Mouse (Mus musculus): ENCODE results near the gene Fam13c. TPM values are rescaled to one million over a fixed set of nuclear protein-coding genes. Genes with fewer than 3 reads are reported as not detected.

Gene Fam13c
- polyA plus RNA-seq, 1 experiment from 2014 or later, result 8.2 TPM

DNA sequence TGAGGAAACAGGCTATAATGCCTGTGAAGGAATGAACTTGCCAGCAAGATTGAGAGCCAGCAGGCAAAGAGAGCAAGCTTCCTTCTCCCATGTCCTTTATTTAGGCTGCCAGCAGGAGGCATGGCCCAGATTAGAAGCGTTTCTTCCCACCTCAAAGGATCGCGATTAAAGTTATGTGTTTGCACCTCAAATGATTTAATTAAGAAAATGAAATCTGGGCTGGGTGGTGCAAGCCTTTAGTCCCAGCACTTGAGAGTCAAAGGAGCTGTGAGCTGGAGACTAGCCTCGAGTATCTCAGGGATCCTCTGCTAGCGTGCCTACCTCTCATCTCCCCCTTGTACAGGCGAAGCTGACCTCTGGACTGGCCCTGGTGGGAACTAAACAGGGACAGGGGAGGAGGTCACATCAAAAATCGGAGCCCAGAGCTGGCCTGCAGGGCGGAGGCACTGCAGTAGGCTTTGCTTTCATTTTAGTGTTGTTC, 93.1 kb downstream of the Fam13c start:
- Histone ChIP-seq H3K27ac (no peak overlapping the region), H3K36me3 (no peaks in the 10 kb centered on the region), H3K4me2 (no peak overlapping the region), H3K9ac (no peak overlapping the region), H3K9me3 (no peaks in the 10 kb centered on the region), H3K4me3 (replicated peaks) (no peak overlapping the region), H3K4me1 (0 out of 2 replicates have a peak, but pooled peaks cover 2% of the 10 kb centered on the region), H3K27me3 (replicated peaks) (no peaks in the 10 kb centered on the region)
- 81% methylated on average over 8 of the region's 8 CpGs for WGBS
- no peak for ATAC-seq (ENCODE audit: insufficient read depth, low FRiP score, low read depth)

DNA sequence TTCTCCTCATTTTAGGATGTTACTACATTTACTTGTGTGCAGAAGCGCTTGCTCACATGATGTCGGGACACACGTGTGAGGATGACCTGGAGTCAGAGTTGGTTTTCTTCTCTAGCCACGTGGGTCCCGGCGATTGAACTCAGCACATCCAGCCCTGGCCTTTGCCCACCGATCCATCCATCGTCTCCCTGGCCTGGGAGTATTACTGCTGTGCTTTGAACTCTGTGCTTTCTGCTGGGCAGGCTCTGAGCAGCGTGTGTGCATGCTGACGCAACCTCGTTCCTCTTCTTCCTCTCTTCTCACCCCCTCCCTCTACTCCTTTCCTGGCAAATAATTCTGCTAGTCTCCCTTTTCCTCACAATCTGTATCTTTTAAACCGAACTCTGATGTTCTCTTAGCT, 93.7 kb downstream of the Fam13c start:
- H3K36me3 ChIP-seq, result no peaks in the 10 kb centered on the region
- no peaks in the 10 kb centered on the region for H3K9me3 ChIP-seq
- 0 out of 2 replicates have a peak, but pooled peaks cover 2% of the 10 kb centered on the region for H3K4me1 ChIP-seq
- no peak overlapping the region for H3K27ac ChIP-seq
- 83% methylated on average over 12 of the region's 12 CpGs for WGBS
- no peak overlapping the region for H3K4me3 ChIP-seq (replicated peaks)
- no peak overlapping the region for H3K4me2 ChIP-seq
- no peaks in the 10 kb centered on the region for H3K27me3 ChIP-seq (replicated peaks)
- no peak for ATAC-seq (ENCODE audit: insufficient read depth, low FRiP score, low read depth)
- no peak overlapping the region for H3K9ac ChIP-seq

- H3K27me3 ChIP-seq (replicated peaks), result no peaks in the 10 kb centered on the region
- WGBS, result 98% methylated on average over 10 of the region's 10 CpGs
- H3K4me2 ChIP-seq, result no peak overlapping the region
- ATAC-seq (ENCODE audit: insufficient read depth, low FRiP score, low read depth), result no peak
- H3K36me3 ChIP-seq, result no peaks in the 10 kb centered on the region
- H3K9me3 ChIP-seq, result no peaks in the 10 kb centered on the region
- H3K4me1 ChIP-seq, result 0 out of 2 replicates have a peak, but pooled peaks cover 1% of the 10 kb centered on the region
- H3K27ac ChIP-seq, result no peak overlapping the region
- no peak overlapping the region for H3K9ac ChIP-seq
- H3K4me3 ChIP-seq (replicated peaks), result no peak overlapping the region
Observed at GRCm38 (mm10) chr10:70534571-70534970, 94.3 kb downstream of the Fam13c start.

- H3K4me2 ChIP-seq, result no peak overlapping the region
- no peaks in the 10 kb centered on the region for H3K27me3 ChIP-seq (replicated peaks)
- no peak overlapping the region for H3K9ac ChIP-seq
- H3K36me3 ChIP-seq, result no peaks in the 10 kb centered on the region
- WGBS, result 88% methylated on average over 12 of the region's 12 CpGs
- H3K9me3 ChIP-seq, result no peaks in the 10 kb centered on the region
- no peak for ATAC-seq (ENCODE audit: insufficient read depth, low FRiP score, low read depth)
- no peak overlapping the region for H3K27ac ChIP-seq
- no peaks in the 10 kb centered on the region for H3K4me1 ChIP-seq
- H3K4me3 ChIP-seq (replicated peaks), result no peak overlapping the region
Observed at GRCm38 (mm10) chr10:70535401-70535800, 95.1 kb downstream of the Fam13c start.

GRCm38 (mm10) chr10:70537694-70538093, 97.4 kb downstream of the Fam13c start:
- Histone ChIP-seq H3K36me3 (no peaks in the 10 kb centered on the region), H3K27ac (no peak overlapping the region), H3K4me3 (replicated peaks) (no peak overlapping the region), H3K27me3 (replicated peaks) (no peaks in the 10 kb centered on the region), H3K4me1 (no peaks in the 10 kb centered on the region), H3K9me3 (no peaks in the 10 kb centered on the region), H3K9ac (no peak overlapping the region), H3K4me2 (no peak overlapping the region)
- 71% methylated on average over 10 of the region's 10 CpGs for WGBS
- no peak for ATAC-seq (ENCODE audit: insufficient read depth, low FRiP score, low read depth)

DNA sequence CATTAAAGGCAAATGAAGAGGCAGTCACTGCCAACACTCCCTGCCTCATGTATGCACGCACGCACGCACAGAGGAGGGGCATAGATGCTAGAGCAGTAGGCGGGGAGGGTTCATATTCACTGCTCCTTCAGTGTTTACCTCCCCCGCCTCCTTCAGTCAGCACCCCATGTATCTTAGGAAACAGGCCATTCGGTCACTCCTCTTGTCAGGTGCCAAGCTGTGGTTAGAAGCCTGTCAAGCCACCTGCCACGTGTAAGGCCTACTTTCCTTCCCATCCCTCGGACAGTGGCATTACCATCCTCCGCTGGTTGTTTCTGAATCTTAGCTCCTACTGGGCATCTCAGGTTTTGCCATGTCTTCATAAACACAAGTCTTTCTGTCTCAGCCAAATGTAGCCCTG, 99.0 kb downstream of the Fam13c start:
- WGBS, result 88% methylated on average over 9 of the region's 9 CpGs
- Histone ChIP-seq H3K9ac (no peak overlapping the region), H3K9me3 (no peaks in the 10 kb centered on the region), H3K4me2 (no peak overlapping the region), H3K27me3 (replicated peaks) (no peaks in the 10 kb centered on the region), H3K4me1 (no peaks in the 10 kb centered on the region), H3K4me3 (replicated peaks) (no peak overlapping the region), H3K36me3 (no peaks in the 10 kb centered on the region), H3K27ac (no peak overlapping the region)
- no peak for ATAC-seq (ENCODE audit: insufficient read depth, low FRiP score, low read depth)

- no peak for ATAC-seq (ENCODE audit: insufficient read depth, low FRiP score, low read depth)
- 75% methylated on average over 9 of the region's 9 CpGs for WGBS
- no peak overlapping the region for H3K4me2 ChIP-seq
- H3K9me3 ChIP-seq, result no peaks in the 10 kb centered on the region
- no peaks in the 10 kb centered on the region for H3K27me3 ChIP-seq (replicated peaks)
- H3K27ac ChIP-seq, result no peak overlapping the region
- H3K4me1 ChIP-seq, result no peaks in the 10 kb centered on the region
- H3K4me3 ChIP-seq (replicated peaks), result no peak overlapping the region
- no peaks in the 10 kb centered on the region for H3K36me3 ChIP-seq
- H3K9ac ChIP-seq, result no peak overlapping the region
Observed at GRCm38 (mm10) chr10:70540456-70541195, 100.3 kb downstream of the Fam13c start.

- Histone ChIP-seq H3K4me1 (no peaks in the 10 kb centered on the region), H3K9ac (no peak overlapping the region), H3K4me3 (replicated peaks) (no peak overlapping the region), H3K27me3 (replicated peaks) (no peaks in the 10 kb centered on the region), H3K9me3 (no peaks in the 10 kb centered on the region), H3K27ac (no peak overlapping the region), H3K4me2 (no peak overlapping the region), H3K36me3 (no peaks in the 10 kb centered on the region)
- WGBS, result 92% methylated on average over 6 of the region's 6 CpGs
- ATAC-seq (ENCODE audit: insufficient read depth, low FRiP score, low read depth), result no peak
Observed at GRCm38 (mm10) chr10:70542857-70543256, 102.6 kb downstream of the Fam13c start.

- Histone ChIP-seq H3K4me1 (no peaks in the 10 kb centered on the region), H3K36me3 (no peaks in the 10 kb centered on the region), H3K9me3 (no peaks in the 10 kb centered on the region), H3K9ac (no peak overlapping the region), H3K27ac (no peak overlapping the region), H3K4me3 (replicated peaks) (no peak overlapping the region), H3K4me2 (no peak overlapping the region), H3K27me3 (replicated peaks) (no peaks in the 10 kb centered on the region)
- ATAC-seq (ENCODE audit: insufficient read depth, low FRiP score, low read depth), result no peak
- WGBS, result 84% methylated on average over 3 of the region's 3 CpGs
Observed at GRCm38 (mm10) chr10:70552531-70552930, 112.2 kb downstream of the Fam13c start.

GRCm38 (mm10) chr10:70563636-70564035, 123.4 kb downstream of the Fam13c start:
- Histone ChIP-seq H3K27me3 (replicated peaks) (no peaks in the 10 kb centered on the region), H3K4me2 (no peak overlapping the region), H3K9me3 (no peaks in the 10 kb centered on the region), H3K4me3 (replicated peaks) (no peak overlapping the region), H3K36me3 (no peaks in the 10 kb centered on the region), H3K27ac (no peak overlapping the region), H3K4me1 (no peaks in the 10 kb centered on the region), H3K9ac (no peak overlapping the region)
- 19% methylated on average over 3 of the region's 3 CpGs for WGBS
- ATAC-seq (ENCODE audit: insufficient read depth, low FRiP score, low read depth), result no peak

GRCm38 (mm10) chr10:70581556-70582211, 141.4 kb downstream of the Fam13c start:
- Histone ChIP-seq H3K36me3 (no peaks in the 10 kb centered on the region), H3K27me3 (replicated peaks) (no peaks in the 10 kb centered on the region), H3K9ac (no peak overlapping the region), H3K4me3 (replicated peaks) (no peak overlapping the region), H3K4me1 (no peaks in the 10 kb centered on the region), H3K4me2 (no peak overlapping the region), H3K27ac (no peak overlapping the region), H3K9me3 (no peaks in the 10 kb centered on the region)
- 42% methylated on average over 7 of the region's 7 CpGs for WGBS
- no peak for ATAC-seq (ENCODE audit: insufficient read depth, low FRiP score, low read depth)

GRCm38 (mm10) chr10:70584171-70584570, 143.9 kb downstream of the Fam13c start:
- H3K9me3 ChIP-seq, result no peaks in the 10 kb centered on the region
- no peak overlapping the region for H3K4me2 ChIP-seq
- no peaks in the 10 kb centered on the region for H3K4me1 ChIP-seq
- 84% methylated on average over 1 of the region's 1 CpGs for WGBS
- no peak for ATAC-seq (ENCODE audit: insufficient read depth, low FRiP score, low read depth)
- H3K27ac ChIP-seq, result no peak overlapping the region
- no peak overlapping the region for H3K4me3 ChIP-seq (replicated peaks)
- H3K9ac ChIP-seq, result no peak overlapping the region
- no peaks in the 10 kb centered on the region for H3K36me3 ChIP-seq
- no peaks in the 10 kb centered on the region for H3K27me3 ChIP-seq (replicated peaks)

All from stomach, embryonic 15.5 days (tissue).